Mouse (Mus musculus): Measurements from ENCODE around the gene Nrg3. TPM values are rescaled to one million over a fixed set of nuclear protein-coding genes. Genes with fewer than 3 reads are reported as not detected.

Nrg3 gene
- not detected for total RNA-seq (2021)
- long read RNA-seq, experiment 1: 0 reads
- long read RNA-seq, experiment 2: 0 reads

GRCm38 (mm10) chr14:39472790-39473761 lies at the start of gene Nrg3:
Gene Nrg3, minus strand, starts transcription at chr14:39473088.
- DNase-seq: peak; percentile 5
- intact Hi-C loops (cut with DNase I; ENCODE audit: low total_unique reads): no loop called here

GRCm38 (mm10) chr14:39508956-39509355 lies 36.1 kb upstream of the Nrg3 start:
- DNase-seq: no peak
- intact Hi-C loops (cut with DNase I; ENCODE audit: low total_unique reads): no loop called here

GRCm38 (mm10) chr14:39473771-39474211 lies 903 bp upstream of the Nrg3 start:
- no peak for DNase-seq
- intact Hi-C loops (cut with DNase I; ENCODE audit: low total_unique reads): no loop called here

- intact Hi-C loops (cut with DNase I; ENCODE audit: low total_unique reads): no loop called here
- no peak for DNase-seq
Observed at GRCm38 (mm10) chr14:39472146-39472751, 639 bp downstream of the Nrg3 start.

- DNase-seq: no peak
- intact Hi-C loops (cut with DNase I; ENCODE audit: low total_unique reads): no loop called here
Observed at GRCm38 (mm10) chr14:39471236-39471981, 1.5 kb downstream of the Nrg3 start.

GRCm38 (mm10) chr14:39445501-39445900 lies 27.4 kb downstream of the Nrg3 start:
- intact Hi-C loops (cut with DNase I; ENCODE audit: low total_unique reads): no loop called here

GRCm38 (mm10) chr14:39428503-39428902 lies 44.4 kb downstream of the Nrg3 start:
- intact Hi-C loops (cut with DNase I; ENCODE audit: low total_unique reads): no loop called here
- DNase-seq: no peak

More at GRCm38 (mm10) chr14:39445501-39445900, 27.4 kb downstream of the Nrg3 start:
- no peak for DNase-seq

GRCm38 (mm10) chr14:39421874-39422273 lies 51.0 kb downstream of the Nrg3 start:
- no peak for DNase-seq
- intact Hi-C loops (cut with DNase I; ENCODE audit: low total_unique reads): no loop called here

- intact Hi-C loops (cut with DNase I; ENCODE audit: low total_unique reads): no loop called here
- no peak for DNase-seq
Observed at GRCm38 (mm10) chr14:39413270-39413669, 59.6 kb downstream of the Nrg3 start.

GRCm38 (mm10) chr14:39386845-39387244 lies 86.0 kb downstream of the Nrg3 start:
- intact Hi-C loops (cut with DNase I; ENCODE audit: low total_unique reads): no loop called here
- no peak for DNase-seq

GRCm38 (mm10) chr14:39381321-39381720 lies 91.6 kb downstream of the Nrg3 start:
- intact Hi-C loops (cut with DNase I; ENCODE audit: low total_unique reads): no loop called here
- no peak for DNase-seq

GRCm38 (mm10) chr14:39373220-39373619 lies 99.7 kb downstream of the Nrg3 start:
- DNase-seq: no peak
- intact Hi-C loops (cut with DNase I; ENCODE audit: low total_unique reads): no loop called here

- intact Hi-C loops (cut with DNase I; ENCODE audit: low total_unique reads): no loop called here
- no peak for DNase-seq
Observed at GRCm38 (mm10) chr14:39356251-39356650, 116.6 kb downstream of the Nrg3 start.

GRCm38 (mm10) chr14:39351979-39352737 lies 120.7 kb downstream of the Nrg3 start:
- DNase-seq: no peak
- intact Hi-C loops (cut with DNase I; ENCODE audit: low total_unique reads): no loop called here

- DNase-seq: no peak
- intact Hi-C loops (cut with DNase I; ENCODE audit: low total_unique reads): no loop called here
Observed at GRCm38 (mm10) chr14:39317424-39318110, 155.3 kb downstream of the Nrg3 start.

- no peak for DNase-seq
- intact Hi-C loops (cut with DNase I; ENCODE audit: low total_unique reads): no loop called here
Observed at GRCm38 (mm10) chr14:39314111-39314510, 158.8 kb downstream of the Nrg3 start.

GRCm38 (mm10) chr14:39265121-39265520 lies 207.8 kb downstream of the Nrg3 start:
- DNase-seq: no peak
- intact Hi-C loops (cut with DNase I; ENCODE audit: low total_unique reads): no loop called here

- no peak for DNase-seq
- intact Hi-C loops (cut with DNase I; ENCODE audit: low total_unique reads): no loop called here
Observed at GRCm38 (mm10) chr14:39264422-39264821, 208.5 kb downstream of the Nrg3 start.

GRCm38 (mm10) chr14:39261016-39261415 lies 211.9 kb downstream of the Nrg3 start:
- no peak for DNase-seq
- intact Hi-C loops (cut with DNase I; ENCODE audit: low total_unique reads): no loop called here
